Mouse (Mus musculus): ENCODE data around the gene Snrnp35. TPM values are rescaled to one million over a fixed set of nuclear protein-coding genes. Genes with fewer than 3 reads are reported as not detected.
"Not testable (repeated sequence)": the region's sequence is repeated elsewhere in the genome, so short reads cannot be mapped to it uniquely, and the experiment has no call there.

Snrnp35 gene
- total RNA-seq, 2 experiments from 2014 or later, result 21.1 TPM

- intact Hi-C loops (cut with DNase I), result no loop called here
- DNase-seq (ENCODE audit: extremely low spot score in 1 of 2, low spot score in 2 of 2), result no peak
These were observed 28.9 kb upstream of the Snrnp35 start for GRCm38 (mm10) chr5:124454082-124454419.

DNA sequence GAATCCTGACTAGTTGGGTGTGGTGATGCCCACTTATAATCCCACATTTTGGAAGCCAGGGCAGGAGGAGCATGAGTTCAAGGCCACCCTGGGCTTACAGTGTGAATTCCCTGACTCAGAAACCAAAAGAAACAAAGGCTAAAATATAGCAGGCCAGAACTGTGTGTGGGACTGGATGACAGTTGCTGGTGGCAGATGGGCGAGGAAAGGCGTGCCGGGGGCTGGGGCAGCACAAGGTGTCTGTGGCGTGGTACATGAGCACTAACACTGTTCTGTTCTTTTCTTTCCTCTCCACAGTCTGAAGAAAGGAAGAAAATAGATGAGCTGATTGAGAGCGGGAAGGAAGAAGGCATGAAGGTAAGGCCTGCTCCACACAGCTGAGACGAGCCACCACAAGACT, 26.2 kb upstream of the Snrnp35 start:
- DNase-seq (ENCODE audit: extremely low spot score in 1 of 2, low spot score in 2 of 2), result no peak
- intact Hi-C loops (cut with DNase I), result no loop called here

GRCm38 (mm10) chr5:124460922-124461321, 22.0 kb upstream of the Snrnp35 start:
- DNase-seq (ENCODE audit: extremely low spot score in 1 of 2, low spot score in 2 of 2); intact Hi-C loops (cut with DNase I): not testable (repeated sequence)

GRCm38 (mm10) chr5:124462297-124463025, 20.5 kb upstream of the Snrnp35 start:
- intact Hi-C loops (cut with DNase I), result no loop called here
- DNase-seq (ENCODE audit: extremely low spot score in 1 of 2, low spot score in 2 of 2), result no peak

GRCm38 (mm10) chr5:124463462-124463861, 19.5 kb upstream of the Snrnp35 start:
- DNase-seq (ENCODE audit: extremely low spot score in 1 of 2, low spot score in 2 of 2), result no peak
- intact Hi-C loops (cut with DNase I), result no loop called here

DNA sequence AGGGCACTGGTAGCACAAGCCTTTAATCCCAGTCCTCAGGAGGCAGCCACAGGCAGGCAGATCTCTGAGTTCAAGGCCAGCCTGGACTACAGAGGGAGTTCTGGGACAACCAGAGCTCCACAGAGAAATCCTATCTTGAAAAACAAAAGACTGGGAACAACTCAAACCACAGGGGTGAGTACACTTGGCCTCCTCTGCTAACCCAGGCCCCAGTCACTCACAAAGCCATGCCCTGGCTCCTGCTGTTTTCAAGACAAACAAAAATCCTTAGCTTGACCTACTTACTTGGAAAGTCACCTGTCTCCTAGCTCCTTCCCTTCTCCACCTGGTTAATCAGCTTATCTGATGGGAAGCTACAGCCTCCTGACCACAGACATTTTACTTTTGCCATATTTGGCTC, 18.0 kb upstream of the Snrnp35 start:
- intact Hi-C loops (cut with DNase I), result no loop called here
- DNase-seq (ENCODE audit: extremely low spot score in 1 of 2, low spot score in 2 of 2), result no peak

DNA sequence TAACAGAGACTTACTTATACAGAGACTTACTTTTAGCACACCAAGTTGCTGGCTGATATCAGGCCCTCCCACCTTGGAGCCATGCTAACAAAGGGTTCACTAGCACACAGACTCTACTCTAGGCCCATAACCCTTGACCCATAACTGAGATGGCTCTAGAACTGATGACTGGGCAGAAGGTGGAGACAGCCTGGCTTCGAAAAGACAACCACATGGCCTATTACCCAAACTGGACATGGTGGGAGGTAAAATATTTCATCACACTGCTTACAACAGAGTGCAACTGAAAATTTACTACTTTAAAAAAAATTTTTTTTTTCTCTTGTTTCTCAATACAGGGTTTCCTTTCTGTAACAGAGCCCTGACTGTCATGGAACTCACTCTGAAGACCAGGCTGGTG, 15.2 kb upstream of the Snrnp35 start:
- intact Hi-C loops (cut with DNase I), result no loop called here
- no peak for DNase-seq (ENCODE audit: extremely low spot score in 1 of 2, low spot score in 2 of 2)

- intact Hi-C loops (cut with DNase I), result no loop called here
- DNase-seq (ENCODE audit: extremely low spot score in 1 of 2, low spot score in 2 of 2), result no peak
These were observed 14.6 kb upstream of the Snrnp35 start for GRCm38 (mm10) chr5:124468365-124468764.

DNA sequence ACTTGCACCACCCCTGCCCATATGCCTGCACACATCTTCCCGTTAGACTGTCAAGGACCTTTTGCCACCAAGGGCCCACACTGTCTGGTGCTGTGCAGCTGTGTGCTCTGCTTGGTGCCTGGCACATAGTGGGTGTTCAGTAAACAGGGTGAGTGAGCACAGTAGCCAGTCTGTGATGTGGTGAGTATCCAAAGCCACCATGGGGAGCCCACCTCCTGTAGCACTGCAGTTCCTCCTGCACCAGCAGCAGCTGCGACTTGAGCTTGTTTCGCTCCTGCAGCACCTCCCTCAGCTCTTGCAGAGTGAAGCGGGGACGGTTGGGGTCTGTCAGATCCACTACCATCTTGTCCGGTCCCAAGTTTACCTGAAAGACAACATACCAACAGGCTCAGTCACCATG, 13.4 kb upstream of the Snrnp35 start:
- no peak for DNase-seq (ENCODE audit: extremely low spot score in 1 of 2, low spot score in 2 of 2)
- intact Hi-C loops (cut with DNase I), result no loop called here

GRCm38 (mm10) chr5:124470591-124471171, 12.3 kb upstream of the Snrnp35 start:
- no peak for DNase-seq (ENCODE audit: extremely low spot score in 1 of 2, low spot score in 2 of 2)

DNA sequence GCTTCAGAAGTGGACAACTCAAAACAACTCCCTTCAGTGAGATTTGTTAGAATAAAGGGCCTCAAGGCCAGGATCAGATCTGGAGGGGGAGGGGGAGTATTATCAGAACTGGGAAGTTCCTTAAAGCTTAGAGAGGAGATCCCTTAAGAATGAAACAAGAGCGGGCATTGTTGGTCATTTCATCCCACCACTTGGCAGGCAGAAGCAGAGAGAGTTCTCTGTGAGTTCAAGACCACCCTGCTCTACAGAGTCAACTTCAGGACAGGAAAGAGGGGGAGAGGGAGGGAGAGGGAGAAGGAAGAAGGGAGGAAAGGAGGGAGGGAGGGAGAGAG, 4.1 kb upstream of the Snrnp35 start:
- no peak for DNase-seq (ENCODE audit: extremely low spot score in 1 of 2, low spot score in 2 of 2)
- intact Hi-C loops (cut with DNase I), result no loop called here

More at GRCm38 (mm10) chr5:124470591-124471171, 12.3 kb upstream of the Snrnp35 start:
- intact Hi-C loops (cut with DNase I), result no loop called here

DNA sequence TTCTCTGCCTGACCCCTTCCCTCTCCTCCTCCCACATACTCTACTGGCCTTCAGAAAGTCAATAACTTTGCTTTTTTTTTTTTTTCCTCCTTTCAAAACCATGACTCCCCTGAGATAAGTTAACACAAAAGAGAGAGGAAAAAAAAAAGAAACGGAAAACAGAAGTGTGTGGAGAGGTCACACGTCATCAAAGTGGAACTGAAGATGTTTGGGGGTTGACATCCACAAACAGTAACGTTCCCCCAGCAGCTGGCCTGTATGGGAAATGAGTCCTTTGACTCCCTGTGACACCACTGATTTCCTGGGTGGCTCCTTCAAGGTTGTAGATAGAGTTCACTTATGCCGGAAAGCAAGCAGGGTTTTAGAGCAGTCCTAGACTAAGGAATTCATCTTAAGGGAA, 2.8 kb upstream of the Snrnp35 start:
- intact Hi-C loops (cut with DNase I), result loop anchor here (5.0 kb wide), 1 partner anchor 33 kb away; no protein-coding TSS in a partner anchor
- no peak for DNase-seq (ENCODE audit: extremely low spot score in 1 of 2, low spot score in 2 of 2)

DNA sequence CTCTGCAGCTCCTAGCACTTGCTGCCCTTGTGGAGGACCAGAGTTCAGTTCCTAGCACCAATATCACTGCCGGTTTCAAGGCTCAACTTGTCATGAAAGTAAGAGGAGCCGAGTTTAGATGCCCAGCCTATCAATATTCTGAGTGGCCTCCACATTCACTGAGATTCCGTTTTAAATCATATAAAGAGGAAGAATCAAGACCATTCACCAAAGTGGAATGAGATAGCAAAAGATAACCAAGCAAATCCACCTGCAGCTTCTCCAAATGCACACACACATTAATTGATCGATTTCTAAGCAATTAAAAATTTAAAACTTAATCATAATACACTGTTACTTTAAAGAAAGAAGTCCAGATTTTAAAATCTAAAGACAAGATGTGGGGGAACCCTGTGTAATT, 1.2 kb upstream of the Snrnp35 start:
- intact Hi-C loops (cut with DNase I), result loop anchor here (5.0 kb wide), 1 partner anchor 34 kb away; no protein-coding TSS in a partner anchor
- no peak for DNase-seq (ENCODE audit: extremely low spot score in 1 of 2, low spot score in 2 of 2)

DNA sequence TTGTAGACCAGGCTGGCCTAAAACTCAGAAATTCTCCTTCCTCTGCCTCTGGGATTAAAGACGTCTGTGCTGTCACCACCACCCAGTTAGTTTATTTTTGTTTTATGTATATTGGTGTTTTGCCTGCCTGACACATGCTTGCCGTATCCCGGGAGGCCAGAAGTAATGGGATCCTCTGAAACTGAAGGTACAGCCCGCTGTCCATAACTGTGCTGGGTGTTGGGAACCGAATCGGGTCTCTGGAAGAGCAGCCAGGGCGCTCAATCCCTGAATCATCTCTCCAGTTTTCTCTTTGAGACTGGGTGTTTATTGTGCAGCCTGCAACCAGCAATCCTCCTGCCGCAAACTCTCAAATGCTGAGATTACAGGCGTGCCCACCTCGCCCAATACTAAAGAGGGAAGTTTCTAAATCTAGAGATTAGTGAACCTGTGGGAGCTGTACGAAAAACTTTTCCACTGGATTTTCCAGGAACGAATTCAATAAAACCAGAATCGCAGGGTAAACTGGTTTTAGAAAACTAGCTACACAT, 433 bp upstream of the Snrnp35 start:
- DNase-seq (ENCODE audit: extremely low spot score in 1 of 2, low spot score in 2 of 2), result no peak
- intact Hi-C loops (cut with DNase I), result loop anchor here (5.0 kb wide), 1 partner anchor 35 kb away; no protein-coding TSS in a partner anchor

GRCm38 (mm10) chr5:124483655-124484396, 892 bp downstream of the Snrnp35 start:
- DNase-seq (ENCODE audit: extremely low spot score in 1 of 2, low spot score in 2 of 2), result no peak
- intact Hi-C loops (cut with DNase I), result loop anchor here (5.0 kb wide), 1 partner anchor 37 kb away; no protein-coding TSS in a partner anchor

GRCm38 (mm10) chr5:124485654-124486053, 2.7 kb downstream of the Snrnp35 start:
- intact Hi-C loops (cut with DNase I), result loop anchor here (5.0 kb wide), 1 partner anchor 47 kb away; the partner anchor contains the start of gene Rilpl1
- DNase-seq (ENCODE audit: extremely low spot score in 1 of 2, low spot score in 2 of 2), result no peak

GRCm38 (mm10) chr5:124488885-124489284, 6.0 kb downstream of the Snrnp35 start:
- intact Hi-C loops (cut with DNase I), result loop anchor here (5.0 kb wide), 1 partner anchor 43 kb away; the partner anchor contains the start of gene Rilpl1
- no peak for DNase-seq (ENCODE audit: extremely low spot score in 1 of 2, low spot score in 2 of 2)

- intact Hi-C loops (cut with DNase I), result no loop called here
- no peak for DNase-seq (ENCODE audit: extremely low spot score in 1 of 2, low spot score in 2 of 2)
These were observed 8.8 kb downstream of the Snrnp35 start for GRCm38 (mm10) chr5:124491732-124492131.

DNA sequence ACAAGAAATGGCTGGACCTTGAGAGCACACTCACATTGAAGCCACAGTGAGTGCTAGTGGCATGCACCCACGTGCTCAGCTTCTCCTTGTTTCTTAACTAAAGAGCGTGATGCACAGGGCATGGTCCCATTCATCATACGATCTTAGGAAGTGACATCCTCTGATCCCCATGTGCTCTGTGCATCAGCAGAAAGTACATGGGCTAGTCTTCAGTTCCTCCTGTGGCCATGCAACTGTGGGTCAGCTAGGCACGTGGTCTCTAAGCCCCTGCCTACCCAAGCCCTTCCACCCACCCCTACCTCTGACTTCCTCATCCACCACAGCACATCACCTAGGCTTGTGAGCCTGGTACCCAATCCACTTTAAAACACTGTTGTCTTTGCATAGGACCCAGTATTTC, 9.7 kb downstream of the Snrnp35 start:
- no peak for DNase-seq (ENCODE audit: extremely low spot score in 1 of 2, low spot score in 2 of 2)
- intact Hi-C loops (cut with DNase I), result no loop called here

- intact Hi-C loops (cut with DNase I), result no loop called here
- no peak for DNase-seq (ENCODE audit: extremely low spot score in 1 of 2, low spot score in 2 of 2)
These were observed 10.5 kb downstream of the Snrnp35 start for GRCm38 (mm10) chr5:124493455-124493854.
